Mouse (Mus musculus) ovary, postnatal 36 days (tissue): ENCODE results near the gene Tmem235.

Experiments
- DNase-seq: peaks from one replicate; pipeline ENCODE4 v3.0.0; 2022; ENCODE audit warnings: low spot score, mixed read lengths

Tmem235 gene

DNA sequence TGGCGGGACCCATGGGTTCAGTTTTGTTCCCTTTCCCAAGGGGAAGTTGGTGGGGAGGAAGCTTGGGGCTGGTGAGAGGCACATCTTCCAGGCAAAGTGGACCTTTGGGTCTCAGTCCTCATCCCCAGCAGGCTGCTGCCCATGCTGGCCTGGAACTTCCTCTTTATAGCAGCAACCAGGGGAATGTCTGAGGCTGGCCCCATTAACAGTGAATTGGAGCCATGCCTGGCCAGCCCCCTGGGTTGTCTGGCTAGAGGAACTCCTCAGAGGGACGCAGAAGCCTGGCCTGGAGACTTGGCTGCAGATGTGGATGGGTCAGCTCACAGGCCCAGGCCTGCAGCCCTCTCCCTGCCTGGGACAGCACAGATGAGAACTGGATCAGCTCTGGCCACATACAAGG is 4.3 kb downstream of the Tmem235 start:
- no peak for DNase-seq

GRCm38 (mm10) chr11:117865988-117866387 is 5.4 kb downstream of the Tmem235 start:
- no peak for DNase-seq

DNA sequence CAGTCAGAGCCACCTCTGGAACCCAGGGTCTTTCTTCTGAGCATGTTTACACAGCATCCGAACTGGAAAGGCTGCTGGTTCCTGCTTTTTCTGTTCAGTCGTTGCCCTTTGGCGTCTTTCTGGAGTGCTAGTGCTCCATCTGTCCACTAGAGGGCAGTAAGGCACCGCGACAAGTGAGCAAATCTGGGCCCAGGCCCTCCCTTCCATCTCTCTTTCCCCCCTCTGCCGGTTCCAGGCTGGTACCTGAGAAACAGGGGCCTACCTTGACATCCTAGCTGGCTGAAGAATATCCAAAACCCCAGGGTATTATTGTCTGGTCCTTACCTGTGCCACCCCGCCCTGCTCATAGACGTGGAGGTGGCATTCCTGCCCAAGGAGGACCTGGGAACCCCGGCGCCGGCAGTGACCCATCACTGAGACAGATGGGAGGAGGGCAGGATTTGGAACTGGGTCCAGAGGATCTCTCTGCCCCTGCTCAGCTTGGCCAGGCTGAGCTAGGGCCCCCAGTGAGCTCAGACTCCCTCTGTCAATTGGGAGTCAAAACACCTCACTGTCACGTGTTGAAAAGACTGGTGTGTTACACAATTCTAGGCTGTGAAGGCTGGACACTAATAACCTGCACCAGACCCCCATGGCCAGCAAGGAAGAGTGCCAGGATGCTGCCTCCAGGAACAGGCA is 10.3 kb downstream of the Tmem235 start:
- DNase-seq = peak; percentile 69

DNA sequence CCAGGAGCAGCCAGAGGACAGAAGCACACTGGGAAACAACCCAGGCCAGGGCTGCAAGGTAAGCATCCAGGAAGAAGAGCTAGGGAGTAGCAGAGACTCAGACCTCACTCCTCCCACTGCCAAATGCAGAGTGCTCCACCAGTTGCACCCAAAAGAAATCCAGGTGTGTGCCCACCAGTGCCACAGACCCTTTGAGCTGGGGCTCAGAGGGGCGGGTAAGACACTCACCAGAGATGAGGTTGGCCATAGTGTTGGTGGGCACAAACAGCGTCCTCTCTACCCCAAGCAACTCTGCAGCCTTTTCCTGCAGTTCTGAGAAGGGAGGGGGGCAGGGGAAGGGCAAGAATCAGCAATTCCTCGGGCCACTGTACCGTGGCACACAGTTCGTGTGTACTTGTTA is 10.8 kb downstream of the Tmem235 start:
- no peak for DNase-seq

DNA sequence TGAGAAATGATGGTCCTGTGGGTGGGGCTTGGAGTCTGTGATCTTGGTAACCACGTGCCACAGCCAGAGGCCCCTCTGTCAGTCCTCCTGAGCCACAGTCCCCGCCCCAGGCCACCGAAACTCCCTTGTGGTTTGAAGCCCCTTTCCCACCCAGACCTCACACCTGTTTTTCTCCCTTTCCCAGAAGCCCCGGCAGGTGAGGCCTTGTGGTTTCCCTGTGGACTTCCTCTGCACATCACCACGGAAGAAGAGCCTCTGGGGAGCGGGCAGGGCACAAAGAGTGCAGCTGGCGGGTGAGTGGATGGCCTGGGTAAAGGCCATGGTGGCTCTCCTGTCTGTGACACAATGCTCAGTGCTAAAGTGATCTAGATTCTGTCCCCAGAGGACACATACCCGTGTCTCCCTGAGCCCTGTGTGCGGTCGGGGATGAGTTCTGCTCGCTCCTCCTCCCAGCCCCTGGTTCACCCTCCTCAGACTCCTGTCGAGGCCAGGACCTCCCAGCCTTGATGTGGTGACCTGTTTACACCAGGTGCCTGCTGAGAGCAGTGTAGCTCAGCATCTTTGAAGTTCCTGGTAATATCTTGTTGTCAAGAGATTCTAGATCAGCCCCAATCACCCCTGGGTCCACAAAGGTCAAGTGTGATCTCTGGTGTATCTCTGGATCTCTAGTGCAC is 11.5 kb downstream of the Tmem235 start:
- no peak for DNase-seq

- peak; percentile 81 for DNase-seq
Measured at GRCm38 (mm10) chr11:117872861-117873608, 12.5 kb downstream of the Tmem235 start, which contains the start of gene Tha1. Gene Tha1 (minus strand): TSS chr11:117873481.

GRCm38 (mm10) chr11:117874419-117874818 is 13.9 kb downstream of the Tmem235 start:
- no peak for DNase-seq

DNA sequence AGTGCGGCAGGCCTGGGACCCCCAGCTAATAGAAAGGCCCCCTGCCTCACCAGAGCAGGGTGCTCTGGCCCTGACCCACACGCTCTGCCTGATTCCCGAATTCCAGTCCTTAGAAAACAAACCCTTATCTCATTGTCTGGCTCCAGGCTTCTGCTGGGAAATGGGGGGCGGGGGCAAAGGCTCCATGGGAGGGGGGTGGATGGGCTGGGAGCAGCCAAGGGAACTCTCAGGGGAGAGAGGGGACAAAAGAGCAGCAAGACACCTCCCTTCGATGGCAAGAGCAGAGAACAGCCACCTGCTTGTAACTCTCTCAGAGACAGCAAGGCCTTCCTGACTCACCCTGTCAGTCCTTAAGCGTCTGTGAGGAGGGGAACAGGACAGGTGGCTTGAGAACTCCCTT is 15.1 kb downstream of the Tmem235 start:
- DNase-seq = no peak

DNA sequence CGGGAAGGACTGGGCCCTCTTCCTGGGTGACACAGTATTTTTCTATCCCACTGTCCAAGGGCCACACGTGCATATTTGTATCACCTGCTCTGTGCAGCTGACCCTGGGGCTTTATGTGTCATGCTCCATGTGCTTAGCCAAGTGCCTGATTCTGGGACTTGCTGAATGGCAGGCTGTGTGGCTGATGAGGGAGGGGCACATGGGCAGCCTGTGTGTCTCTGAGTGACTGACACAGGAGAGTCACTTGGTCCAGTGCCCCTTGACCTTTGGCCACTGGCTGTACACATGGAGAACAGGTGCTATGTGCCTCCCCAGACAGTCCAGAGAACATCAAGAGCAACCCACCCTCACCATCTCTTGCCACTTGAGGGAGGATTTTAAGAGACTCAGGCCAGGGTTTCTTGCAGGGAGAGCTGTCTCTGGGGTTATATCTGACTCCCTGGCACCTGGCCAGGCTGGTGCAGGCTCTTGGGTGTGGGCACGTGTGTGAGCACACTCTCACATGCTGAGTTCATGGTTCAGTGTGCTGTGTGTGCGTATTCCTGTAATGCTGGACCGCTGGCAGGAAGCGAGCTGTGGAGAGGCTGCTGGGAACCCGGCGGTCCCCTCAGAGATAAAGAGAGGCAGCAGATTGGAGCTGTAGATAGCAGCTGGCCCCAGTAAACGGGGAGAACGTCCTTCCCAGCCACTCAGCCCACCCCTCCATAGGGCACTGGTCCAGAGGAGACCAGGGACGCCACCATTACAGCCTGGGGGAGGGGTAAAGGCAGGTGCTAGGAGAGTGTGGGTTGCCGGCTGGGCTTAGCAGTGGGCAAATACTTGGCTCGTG is 17.6 kb downstream of the Tmem235 start:
- DNase-seq = no peak

DNA sequence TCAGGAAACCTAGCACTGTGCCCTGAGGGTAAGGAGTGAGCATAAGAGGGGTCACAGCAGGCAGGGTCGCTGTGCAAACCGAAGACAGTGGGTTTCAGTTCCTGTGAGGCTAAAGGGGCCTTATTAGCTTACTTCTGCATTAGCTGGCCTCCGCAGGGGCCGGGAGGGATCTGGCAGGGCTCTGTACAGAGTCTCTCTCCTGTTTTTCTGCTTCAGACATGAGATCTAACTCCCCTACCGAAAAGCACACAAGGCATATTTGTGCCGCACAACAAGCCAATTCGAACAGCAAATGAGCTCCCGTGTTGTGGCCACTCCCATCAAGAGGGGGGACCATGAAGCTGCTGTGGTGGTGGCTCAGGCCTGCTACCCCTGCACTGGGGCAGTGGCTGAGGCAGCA is 18.3 kb downstream of the Tmem235 start:
- no peak for DNase-seq

DNA sequence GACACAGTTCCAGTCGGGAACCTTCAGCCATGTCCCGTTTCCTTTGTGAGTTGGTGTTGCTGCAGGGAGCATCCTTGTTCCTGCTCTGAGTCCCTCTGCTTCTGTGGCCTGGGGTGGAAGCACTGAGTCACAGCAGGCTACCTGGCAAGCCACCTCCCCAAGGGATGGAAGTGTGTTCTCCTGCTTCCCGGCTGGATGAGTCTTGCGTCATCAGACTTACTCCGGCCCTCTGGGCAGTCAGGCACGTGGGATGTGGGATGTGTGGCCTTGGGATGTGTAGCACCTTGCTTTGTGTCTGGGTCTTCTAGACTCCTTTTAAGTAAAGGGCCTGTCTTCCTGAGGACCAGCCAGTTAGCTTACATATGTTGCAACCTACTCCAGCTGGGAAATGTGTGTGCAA is 19.1 kb downstream of the Tmem235 start:
- no peak for DNase-seq

DNA sequence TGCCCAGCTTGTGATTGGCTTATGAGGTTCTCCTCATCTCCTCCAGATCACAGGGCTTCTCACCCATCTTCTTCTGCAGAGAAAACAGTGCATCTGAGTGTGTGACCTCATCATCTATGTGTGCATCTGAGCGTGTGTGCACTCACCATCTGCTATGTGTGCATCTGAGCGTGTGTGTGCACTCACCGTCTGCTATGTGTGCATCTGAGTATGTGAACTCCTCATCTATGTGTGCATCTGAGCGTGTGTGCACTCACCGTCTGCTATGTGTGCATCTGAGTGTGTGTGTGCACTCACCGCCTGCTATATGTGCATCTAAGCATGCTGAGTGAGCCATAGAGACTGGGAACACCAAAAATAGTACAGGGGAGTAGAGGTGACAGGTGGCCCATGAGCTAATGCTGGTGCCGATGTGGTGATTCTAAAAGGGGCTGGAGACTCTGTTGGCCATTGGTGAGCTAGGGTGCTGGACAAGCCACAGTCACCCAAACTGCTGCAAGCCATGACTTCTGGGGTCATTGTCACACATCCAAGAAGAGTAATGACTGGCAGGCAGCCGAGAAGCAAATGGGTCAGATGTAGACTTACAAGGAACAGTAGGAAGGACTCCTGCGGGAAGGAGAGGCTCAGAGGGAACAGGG is 19.9 kb downstream of the Tmem235 start:
- no peak for DNase-seq

GRCm38 (mm10) chr11:117880977-117881358 is 20.4 kb downstream of the Tmem235 start:
- no peak for DNase-seq

DNA sequence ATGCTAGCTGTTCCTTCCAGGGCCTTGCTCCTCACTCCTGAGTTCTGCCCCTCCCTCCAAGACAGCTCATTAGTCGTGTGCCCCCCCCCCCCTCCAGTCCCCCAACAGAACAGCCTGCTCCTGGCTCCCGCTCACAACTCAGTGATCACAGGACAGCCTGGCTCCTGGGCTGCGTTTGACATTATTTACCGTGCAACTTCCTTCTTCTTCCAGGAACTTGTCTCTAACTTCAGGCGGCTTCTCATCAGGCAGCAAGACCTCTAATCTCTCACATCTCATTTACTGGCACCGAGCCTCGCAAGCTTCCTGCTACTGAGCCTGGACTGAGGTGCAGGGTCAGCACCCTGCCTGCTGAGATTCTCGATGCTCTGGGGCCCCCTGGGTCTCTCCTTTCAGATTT is 21.2 kb downstream of the Tmem235 start:
- no peak for DNase-seq

DNA sequence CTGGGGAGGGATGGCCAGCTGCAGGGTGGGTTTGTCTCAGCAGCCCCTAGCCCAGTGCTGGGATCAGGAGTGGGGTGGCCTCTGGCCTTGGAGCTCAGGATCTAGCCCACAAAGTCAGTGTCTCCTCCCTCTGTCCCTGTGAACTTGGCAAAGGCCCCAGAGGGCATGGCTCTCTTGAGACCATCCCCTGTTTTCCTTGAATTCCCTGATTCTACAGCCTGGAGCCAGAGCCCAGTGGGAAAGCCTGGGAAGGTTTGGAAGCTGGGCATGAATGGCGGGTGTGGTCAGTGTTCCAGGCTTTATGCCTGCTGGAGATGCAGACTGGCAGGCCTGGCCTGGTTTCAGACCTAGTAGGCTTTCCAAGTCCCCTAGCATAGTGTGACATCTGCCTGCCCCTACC is 21.7 kb downstream of the Tmem235 start:
- no peak for DNase-seq

- no peak for DNase-seq
Measured at GRCm38 (mm10) chr11:117886000-117886399, 25.4 kb downstream of the Tmem235 start.

DNA sequence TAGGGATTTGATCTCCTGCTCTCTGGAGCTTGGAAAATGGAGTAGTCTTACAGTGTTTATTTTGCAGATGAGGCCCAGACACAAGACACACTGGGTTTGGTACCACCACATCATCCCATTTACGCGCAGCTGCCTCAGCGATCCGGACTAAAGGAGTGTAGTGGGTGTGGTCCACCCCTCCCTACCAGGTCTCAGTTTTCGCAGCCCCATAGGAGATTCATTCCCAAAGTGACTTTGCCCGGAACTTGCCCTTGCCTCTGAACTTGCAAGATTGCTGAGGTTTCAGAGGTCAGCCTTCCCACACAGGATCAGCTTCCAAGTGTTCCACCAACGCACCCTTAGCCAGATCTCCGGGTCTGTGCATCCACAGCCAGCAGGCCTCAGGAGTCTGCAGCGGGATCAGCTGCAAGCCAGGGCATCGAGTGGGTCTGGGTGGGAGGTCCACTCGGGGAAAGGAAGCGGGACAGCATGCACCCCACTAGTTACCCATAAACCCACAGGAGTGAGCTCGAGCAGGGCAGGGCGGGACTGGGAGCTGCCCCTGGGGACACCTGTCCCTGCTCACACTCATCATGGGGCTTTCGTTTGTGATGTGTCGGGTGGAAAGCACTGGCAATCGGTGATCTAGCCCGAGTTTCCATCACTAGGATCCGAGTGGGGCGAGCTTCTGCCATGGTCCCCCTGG is 27.8 kb downstream of the Tmem235 start:
- no peak for DNase-seq

GRCm38 (mm10) chr11:117888853-117889822 is 28.6 kb downstream of the Tmem235 start:
- DNase-seq = no peak

GRCm38 (mm10) chr11:117889887-117890340 is 29.4 kb downstream of the Tmem235 start:
- DNase-seq = no peak
